Mouse (Mus musculus) frontal cortex, adult (tissue): ENCODE measurements at regions not wholly inside any gene's neighbourhood (a gene's known extent, or its start where the extent isn't known, plus 50 kb on each side); places are given as distances from the start of the nearest gene placed in this dataset.
"Not testable (repeated sequence)": the region's sequence is repeated elsewhere in the genome, so short reads cannot be mapped to it uniquely, and the experiment has no call there.

Experiments used
- ATAC-seq: cut with Nextera tagmentation; 2 replicates; pipeline ENCODE4 v1.9.2; 2017; ENCODE audit warnings: mild to moderate bottlenecking, moderate library complexity, mixed read lengths; ENCODE audit not compliant: low TSS enrichment

GRCm38 (mm10) chr12:48819168-48819567 lies 563.3 kb upstream of the Foxg1 start:
- no peak for ATAC-seq

- ATAC-seq: no peak
These were observed 562.3 kb upstream of the Foxg1 start for GRCm38 (mm10) chr12:48820206-48820605.

- ATAC-seq: peak; percentile 31; the same call in 1 of the 2 replicates
These were observed 556.2 kb upstream of the Foxg1 start for GRCm38 (mm10) chr12:48826300-48826699.

- not testable (repeated sequence) for ATAC-seq
These were observed 529.1 kb upstream of the Foxg1 start for GRCm38 (mm10) chr12:48853356-48853755.

- ATAC-seq: no peak
These were observed 528.4 kb upstream of the Foxg1 start for GRCm38 (mm10) chr12:48854016-48854415.

- ATAC-seq: no peak
These were observed 504.0 kb upstream of the Foxg1 start for GRCm38 (mm10) chr12:48878244-48879031.
